Mouse (Mus musculus): ENCODE data around the gene Dmgdh. TPM values are rescaled to one million over a fixed set of nuclear protein-coding genes. Genes with fewer than 3 reads are reported as not detected.

The Dmgdh gene
- polyA plus RNA-seq, 1 experiment, result not detected

DNA sequence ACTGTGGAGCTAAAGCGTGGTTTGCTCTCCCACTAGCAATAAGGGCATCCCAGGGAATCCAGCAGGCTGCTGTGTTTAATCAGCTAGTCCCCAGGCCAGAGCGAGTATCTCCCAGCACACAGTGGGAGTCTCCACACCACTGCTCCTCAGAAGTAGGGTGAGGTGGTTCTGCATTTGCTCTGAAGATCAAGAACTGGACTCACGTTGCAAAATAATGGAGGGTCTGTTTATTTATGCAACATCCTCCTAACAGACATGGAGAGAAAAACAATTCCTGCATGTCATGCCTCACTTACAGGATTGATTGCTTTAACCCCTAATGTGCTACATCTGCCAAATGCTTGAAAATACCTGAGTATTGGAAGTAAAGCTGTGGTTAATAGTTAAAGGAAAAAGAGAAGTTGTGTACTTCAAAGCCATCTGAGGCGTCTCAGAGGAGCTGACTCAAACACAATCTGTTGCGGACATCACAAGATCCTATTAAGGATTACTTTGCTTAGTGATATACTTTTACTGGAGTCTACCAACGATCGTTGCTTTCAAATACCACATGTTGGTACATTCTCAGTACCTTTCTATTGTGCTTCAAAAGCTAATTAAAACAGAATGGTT is 99.6 kb downstream of the Dmgdh start:
- no peak overlapping the region for H3K4me3 ChIP-seq (replicated peaks)
- H3K4me1 ChIP-seq (ENCODE audit: control insufficient read depth), result peaks cover 14% of the 10 kb centered on the region
- H3K36me3 ChIP-seq (ENCODE audit: control insufficient read depth), result no peaks in the 10 kb centered on the region
- no peaks in the 10 kb centered on the region for H3K9me3 ChIP-seq (ENCODE audit: control insufficient read depth, low read length)
- TF ChIP-seq GATA1 (IDR thresholded peaks at IDR 0.05; ENCODE audit: low read length) (no peak), TAL1 (IDR thresholded peaks at IDR 0.05; ENCODE audit: low read length) (no peak)
- H3K27me3 ChIP-seq (ENCODE audit: control insufficient read depth), result peaks cover 27% of the 10 kb centered on the region

GRCm38 (mm10) chr13:93782823-93783222 is 108.6 kb downstream of the Dmgdh start:
- H3K4me3 ChIP-seq (replicated peaks), result no peak overlapping the region
- TF ChIP-seq TAL1 (IDR thresholded peaks at IDR 0.05; ENCODE audit: low read length), result no peak
- no peak for TF ChIP-seq GATA1 (IDR thresholded peaks at IDR 0.05; ENCODE audit: low read length)
- H3K36me3 ChIP-seq (ENCODE audit: control insufficient read depth), result no peaks in the 10 kb centered on the region
- peaks cover 2% of the 10 kb centered on the region for H3K9me3 ChIP-seq (ENCODE audit: control insufficient read depth, low read length)
- no peaks in the 10 kb centered on the region for H3K27me3 ChIP-seq (ENCODE audit: control insufficient read depth)
- H3K4me1 ChIP-seq (ENCODE audit: control insufficient read depth), result no peaks in the 10 kb centered on the region

DNA sequence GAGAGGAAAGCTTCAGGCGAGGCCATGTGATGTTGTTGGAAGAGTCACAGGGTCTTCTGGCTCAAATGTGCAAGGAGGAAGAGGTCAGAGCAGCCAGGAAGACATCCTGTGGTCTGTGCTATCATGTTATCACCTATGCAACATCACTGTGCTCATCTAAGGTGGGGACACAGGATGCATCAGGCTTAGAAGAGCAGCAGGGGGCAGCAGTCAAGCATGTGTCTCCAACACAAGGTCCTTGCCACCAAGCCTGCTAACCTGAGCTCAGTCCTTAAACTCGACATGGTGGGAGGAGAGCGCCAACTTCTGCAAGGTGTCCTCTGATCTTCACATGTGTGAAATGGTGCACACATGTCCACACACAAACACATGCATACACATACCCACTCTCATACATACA is 111.1 kb downstream of the Dmgdh start:
- H3K27me3 ChIP-seq (ENCODE audit: control insufficient read depth), result no peaks in the 10 kb centered on the region
- H3K4me1 ChIP-seq (ENCODE audit: control insufficient read depth), result no peaks in the 10 kb centered on the region
- no peaks in the 10 kb centered on the region for H3K36me3 ChIP-seq (ENCODE audit: control insufficient read depth)
- TF ChIP-seq TAL1 (IDR thresholded peaks at IDR 0.05; ENCODE audit: low read length) (no peak), GATA1 (IDR thresholded peaks at IDR 0.05; ENCODE audit: low read length) (no peak)
- peaks cover 2% of the 10 kb centered on the region for H3K9me3 ChIP-seq (ENCODE audit: control insufficient read depth, low read length)
- no peak overlapping the region for H3K4me3 ChIP-seq (replicated peaks)

DNA sequence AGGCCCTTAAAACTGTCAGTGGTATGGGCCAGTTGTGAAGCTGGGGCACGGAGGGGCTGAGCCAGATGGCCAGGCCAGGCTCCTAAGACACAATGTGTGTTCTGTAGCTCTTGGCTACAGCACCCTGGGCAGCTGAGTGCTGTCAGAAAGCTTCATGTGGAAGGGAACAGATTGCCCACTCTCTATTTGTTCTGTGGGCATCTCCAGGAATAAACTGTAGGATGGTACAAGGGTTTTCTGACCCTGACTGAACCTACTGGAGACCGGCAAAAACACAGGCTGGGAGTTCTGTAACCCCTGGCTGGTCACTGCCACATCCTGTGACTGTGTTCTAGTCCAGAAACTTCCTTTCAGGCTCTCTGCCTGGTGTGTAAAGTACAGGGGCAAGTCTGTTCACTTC is 111.8 kb downstream of the Dmgdh start:
- no peaks in the 10 kb centered on the region for H3K27me3 ChIP-seq (ENCODE audit: control insufficient read depth)
- no peaks in the 10 kb centered on the region for H3K36me3 ChIP-seq (ENCODE audit: control insufficient read depth)
- H3K4me1 ChIP-seq (ENCODE audit: control insufficient read depth), result no peaks in the 10 kb centered on the region
- TF ChIP-seq TAL1 (IDR thresholded peaks at IDR 0.05; ENCODE audit: low read length) (no peak), GATA1 (IDR thresholded peaks at IDR 0.05; ENCODE audit: low read length) (no peak)
- peaks cover 2% of the 10 kb centered on the region for H3K9me3 ChIP-seq (ENCODE audit: control insufficient read depth, low read length)
- no peak overlapping the region for H3K4me3 ChIP-seq (replicated peaks)

- H3K4me3 ChIP-seq (replicated peaks), result no peak overlapping the region
- H3K27me3 ChIP-seq (ENCODE audit: control insufficient read depth), result no peaks in the 10 kb centered on the region
- H3K9me3 ChIP-seq (ENCODE audit: control insufficient read depth, low read length), result no peaks in the 10 kb centered on the region
- no peaks in the 10 kb centered on the region for H3K4me1 ChIP-seq (ENCODE audit: control insufficient read depth)
- TF ChIP-seq TAL1 (IDR thresholded peaks at IDR 0.05; ENCODE audit: low read length), result no peak
- no peak for TF ChIP-seq GATA1 (IDR thresholded peaks at IDR 0.05; ENCODE audit: low read length)
- no peaks in the 10 kb centered on the region for H3K36me3 ChIP-seq (ENCODE audit: control insufficient read depth)
Observed at GRCm38 (mm10) chr13:93787647-93788046, 113.4 kb downstream of the Dmgdh start.

- H3K4me1 ChIP-seq (ENCODE audit: control insufficient read depth), result no peaks in the 10 kb centered on the region
- H3K4me3 ChIP-seq (replicated peaks), result no peak overlapping the region
- H3K27me3 ChIP-seq (ENCODE audit: control insufficient read depth), result no peaks in the 10 kb centered on the region
- no peak for TF ChIP-seq TAL1 (IDR thresholded peaks at IDR 0.05; ENCODE audit: low read length)
- no peak for TF ChIP-seq GATA1 (IDR thresholded peaks at IDR 0.05; ENCODE audit: low read length)
- no peaks in the 10 kb centered on the region for H3K36me3 ChIP-seq (ENCODE audit: control insufficient read depth)
- peaks cover 2% of the 10 kb centered on the region for H3K9me3 ChIP-seq (ENCODE audit: control insufficient read depth, low read length)
Observed at GRCm38 (mm10) chr13:93792945-93793642, 118.9 kb downstream of the Dmgdh start.

DNA sequence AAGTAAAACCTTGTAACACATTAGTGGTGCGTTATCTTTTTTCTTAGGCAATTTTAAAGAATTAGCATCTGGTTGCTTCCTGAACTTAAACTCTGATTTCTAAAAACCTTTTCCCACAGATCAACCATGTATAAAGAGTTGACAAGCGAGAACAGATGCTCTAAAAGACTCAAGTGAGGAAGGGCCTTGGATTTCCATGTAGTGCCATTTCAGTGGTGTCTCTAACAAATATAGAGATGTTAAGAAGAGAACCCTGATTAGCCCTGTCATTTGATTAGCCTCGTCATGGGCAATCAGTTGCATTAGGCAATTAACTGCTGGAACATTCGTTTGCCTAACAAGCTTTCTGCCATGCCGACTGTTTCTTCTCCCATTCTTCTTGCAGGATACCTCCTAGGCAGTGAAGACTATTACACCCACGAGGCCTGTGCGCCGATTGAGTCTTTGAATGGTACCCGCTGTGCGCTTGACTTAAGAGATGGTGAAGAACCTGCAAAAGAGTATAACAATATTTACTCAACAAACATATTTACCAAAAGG is 119.5 kb downstream of the Dmgdh start:
- Histone ChIP-seq H3K36me3 (ENCODE audit: control insufficient read depth) (no peaks in the 10 kb centered on the region), H3K9me3 (ENCODE audit: control insufficient read depth, low read length) (peaks cover 5% of the 10 kb centered on the region), H3K4me3 (replicated peaks) (no peak overlapping the region), H3K4me1 (ENCODE audit: control insufficient read depth) (no peaks in the 10 kb centered on the region), H3K27me3 (ENCODE audit: control insufficient read depth) (no peaks in the 10 kb centered on the region)
- no peak for TF ChIP-seq TAL1 (IDR thresholded peaks at IDR 0.05; ENCODE audit: low read length)
- TF ChIP-seq GATA1 (IDR thresholded peaks at IDR 0.05; ENCODE audit: low read length), result no peak

GRCm38 (mm10) chr13:93797011-93797600 is 122.9 kb downstream of the Dmgdh start:
- no peak for TF ChIP-seq GATA1 (IDR thresholded peaks at IDR 0.05; ENCODE audit: low read length)
- no peak for TF ChIP-seq TAL1 (IDR thresholded peaks at IDR 0.05; ENCODE audit: low read length)
- Histone ChIP-seq H3K9me3 (ENCODE audit: control insufficient read depth, low read length) (peaks cover 5% of the 10 kb centered on the region), H3K4me1 (ENCODE audit: control insufficient read depth) (no peaks in the 10 kb centered on the region), H3K36me3 (ENCODE audit: control insufficient read depth) (no peaks in the 10 kb centered on the region), H3K4me3 (replicated peaks) (no peak overlapping the region), H3K27me3 (ENCODE audit: control insufficient read depth) (no peaks in the 10 kb centered on the region)

Other genes with a start within 250 kb of the Dmgdh start
- 0.64 and 0.94 TPM in 2 replicates for gene Jmy, start 174.6 kb upstream of the Dmgdh start, polyA plus RNA-seq (2012)
- gene Bhmt, start 36.5 kb upstream of the Dmgdh start, polyA plus RNA-seq (2012), result 0.01 TPM in 1 of 2 replicates, not detected in the other
- 0.02 TPM in 1 of 2 replicates, not detected in the other for gene Bhmt2, start 131 bp upstream of the Dmgdh start, polyA plus RNA-seq (2012)
- 0.05 and 0.06 TPM in 2 replicates for gene Arsb, start 97.2 kb downstream of the Dmgdh start, polyA plus RNA-seq (2012)